Mouse (Mus musculus) liver, embryonic 13.5 days (tissue): ENCODE results near the gene Cd247. TPM values are rescaled to one million over a fixed set of nuclear protein-coding genes. Genes with fewer than 3 reads are reported as not detected.
"Not testable (repeated sequence)": the region's sequence is repeated elsewhere in the genome, so short reads cannot be mapped to it uniquely, and the experiment has no call there.

Experiments
- ATAC-seq: fragments of 200-750 bp; cut with Nextera tagmentation; 2 replicates; pipeline ENCODE4 v1.8.0; 2017; ENCODE audit warnings: low read depth, mild to moderate bottlenecking, moderate number of reproducible peaks, moderate library complexity
- DNase-seq: peaks from one replicate; pipeline ENCODE4 v3.0.0; 2022
- H3K27ac ChIP-seq: fragments of 300-500 bp; sonication (generic); 2 replicates; pipeline ENCODE4 v1.5.1; 2015; ENCODE audit warnings: moderate library complexity, mild to moderate bottlenecking, inconsistent platforms
- H3K27me3 ChIP-seq: fragments of 300-500 bp; sonication (generic); 2 replicates; pipeline ENCODE4 v1.6.1; 2015; ENCODE audit warnings: mild to moderate bottlenecking, inconsistent platforms
- H3K36me3 ChIP-seq: fragments of 300-500 bp; sonication (generic); 2 replicates; pipeline ENCODE4 v1.6.1; 2015; ENCODE audit warnings: mild to moderate bottlenecking, inconsistent platforms
- H3K4me1 ChIP-seq: fragments of 300-500 bp; sonication (generic); replicated peaks from 2 replicates; pipeline ENCODE4 v1.6.1; 2015; ENCODE audit warnings: inconsistent platforms
- H3K4me2 ChIP-seq: fragments of 300-500 bp; sonication (generic); 2 replicates; pipeline ENCODE4 v1.6.1; 2015; ENCODE audit warnings: inconsistent platforms, mild to moderate bottlenecking, moderate library complexity
- H3K4me3 ChIP-seq: fragments of 300-500 bp; sonication (generic); replicated peaks from 2 replicates; pipeline ENCODE4 v1.5.1; 2015; ENCODE audit warnings: mild to moderate bottlenecking, inconsistent platforms
- H3K9ac ChIP-seq: fragments of 300-500 bp; sonication (generic); 2 replicates; pipeline ENCODE4 v1.6.1; 2015; ENCODE audit warnings: mild to moderate bottlenecking, inconsistent platforms
- H3K9me3 ChIP-seq: fragments of 300-500 bp; sonication (generic); replicated peaks from 2 replicates; pipeline ENCODE4 v1.6.1; 2016; ENCODE audit warnings: inconsistent platforms
- WGBS: fragments of 180-500 bp; shearing (Covaris S2); methylation state at CpG from one replicate; pipeline ENCODE4 v1.1.7; 2015; ENCODE audit not compliant: insufficient replicate concordance; 5-methylcytosine and 5-hydroxymethylcytosine counted together
- polyA plus RNA-seq: library from polyadenylated mRNA; unstranded; fragments of >200 nt; fragmentation: Nextera tagmentation; extraction: Ambion mirVana; gene quantifications from 2 replicates; pipeline ENCODE4 v1.2.1, GENCODE M21; 2015

Cd247 gene
- 0.09 and 0.30 TPM in 2 replicates for polyA plus RNA-seq

GRCm38 (mm10) chr1:165788511-165788910, at the start of gene Cd247:
Gene Cd247, plus strand, starts transcription at chr1:165788681.
- 76% methylated on average over 8 of the region's 8 CpGs for WGBS
- H3K36me3 ChIP-seq = no peaks in the 10 kb centered on the region
- DNase-seq = no peak
- H3K27me3 ChIP-seq = no peaks in the 10 kb centered on the region
- H3K27ac ChIP-seq = no peak within 1 kb of the TSS
- no peak within 1 kb of the TSS for H3K9ac ChIP-seq
- no peak within 1 kb of the TSS for H3K4me3 ChIP-seq
- 0 out of 2 replicates have a peak, but pooled peaks cover 6% of the 10 kb centered on the region for H3K4me1 ChIP-seq
- no peak for ATAC-seq
- H3K9me3 ChIP-seq = no peaks in the 10 kb centered on the region
- H3K4me2 ChIP-seq = no peak within 1 kb of the TSS

- ATAC-seq (no peak), DNase-seq (no peak)
- Histone ChIP-seq H3K36me3 (no peaks in the 10 kb centered on the region), H3K9me3 (no peaks in the 10 kb centered on the region), H3K27ac (no peak overlapping the region), H3K4me1 (peaks cover 12% of the 10 kb centered on the region; the same call in 1 of the 2 replicates), H3K9ac (no peak overlapping the region), H3K4me3 (no peak overlapping the region), H3K27me3 (no peaks in the 10 kb centered on the region), H3K4me2 (no peak overlapping the region)
- WGBS = 67% methylated on average over 1 of the region's 1 CpGs
Measured at GRCm38 (mm10) chr1:165738985-165739384, 49.5 kb upstream of the Cd247 start.

GRCm38 (mm10) chr1:165741989-165742388, 46.5 kb upstream of the Cd247 start:
- 70% methylated on average over 8 of the region's 8 CpGs for WGBS
- Histone ChIP-seq H3K9ac (no peak overlapping the region), H3K27ac (no peak overlapping the region), H3K27me3 (no peaks in the 10 kb centered on the region), H3K9me3 (no peaks in the 10 kb centered on the region), H3K36me3 (no peaks in the 10 kb centered on the region), H3K4me3 (no peak overlapping the region), H3K4me1 (no peaks in the 10 kb centered on the region), H3K4me2 (no peak overlapping the region)
- DNase-seq (no peak), ATAC-seq (no peak)

- ATAC-seq (no peak), DNase-seq (no peak)
- Histone ChIP-seq H3K9ac (no peak overlapping the region), H3K4me1 (peaks cover 10% of the 10 kb centered on the region; the same call in 1 of the 2 replicates), H3K4me3 (no peak overlapping the region), H3K9me3 (no peaks in the 10 kb centered on the region), H3K4me2 (no peak overlapping the region), H3K27ac (no peak overlapping the region), H3K36me3 (no peaks in the 10 kb centered on the region), H3K27me3 (0 out of 2 replicates have a peak, but pooled peaks cover 3% of the 10 kb centered on the region)
- 46% methylated on average over 11 of the region's 11 CpGs for WGBS
Measured at GRCm38 (mm10) chr1:165748053-165748452, 40.4 kb upstream of the Cd247 start.

GRCm38 (mm10) chr1:165751142-165751541, 37.3 kb upstream of the Cd247 start:
- ATAC-seq (no peak), DNase-seq (no peak)
- no peaks in the 10 kb centered on the region for H3K9me3 ChIP-seq
- no peak overlapping the region for H3K9ac ChIP-seq
- no peaks in the 10 kb centered on the region for H3K36me3 ChIP-seq
- no peak overlapping the region for H3K4me2 ChIP-seq
- no peak overlapping the region for H3K4me3 ChIP-seq
- 0 out of 2 replicates have a peak, but pooled peaks cover 3% of the 10 kb centered on the region for H3K27me3 ChIP-seq
- peaks cover 10% of the 10 kb centered on the region; the same call in 1 of the 2 replicates for H3K4me1 ChIP-seq
- H3K27ac ChIP-seq = no peak overlapping the region

- no peaks in the 10 kb centered on the region for H3K36me3 ChIP-seq
- DNase-seq = no peak
- no peak overlapping the region for H3K4me2 ChIP-seq
Measured at GRCm38 (mm10) chr1:165751838-165752237, 36.6 kb upstream of the Cd247 start.

GRCm38 (mm10) chr1:165754205-165754604, 34.3 kb upstream of the Cd247 start:
- Histone ChIP-seq H3K36me3 (no peaks in the 10 kb centered on the region), H3K27ac (no peak overlapping the region), H3K4me1 (peaks cover 10% of the 10 kb centered on the region; the same call in 1 of the 2 replicates), H3K27me3 (no peaks in the 10 kb centered on the region), H3K9ac (no peak overlapping the region), H3K4me3 (no peak overlapping the region), H3K4me2 (no peak overlapping the region), H3K9me3 (no peaks in the 10 kb centered on the region)
- DNase-seq = no peak
- ATAC-seq = no peak
- 81% methylated on average over 6 of the region's 6 CpGs for WGBS

More at GRCm38 (mm10) chr1:165751838-165752237, 36.6 kb upstream of the Cd247 start:
- no peak overlapping the region for H3K4me3 ChIP-seq
- peaks cover 10% of the 10 kb centered on the region; the same call in 1 of the 2 replicates for H3K4me1 ChIP-seq
- no peak overlapping the region for H3K27ac ChIP-seq
- H3K9ac ChIP-seq = no peak overlapping the region
- WGBS = 65% methylated on average over 5 of the region's 5 CpGs
- no peaks in the 10 kb centered on the region for H3K9me3 ChIP-seq
- no peak for ATAC-seq
- 0 out of 2 replicates have a peak, but pooled peaks cover 3% of the 10 kb centered on the region for H3K27me3 ChIP-seq

GRCm38 (mm10) chr1:165755194-165755593, 33.3 kb upstream of the Cd247 start:
- Histone ChIP-seq H3K36me3 (no peaks in the 10 kb centered on the region), H3K4me1 (peaks cover 10% of the 10 kb centered on the region; the same call in 1 of the 2 replicates), H3K27ac (no peak overlapping the region), H3K4me2 (no peak overlapping the region), H3K4me3 (no peak overlapping the region), H3K9ac (no peak overlapping the region), H3K9me3 (no peaks in the 10 kb centered on the region), H3K27me3 (no peaks in the 10 kb centered on the region)
- ATAC-seq (no peak), DNase-seq (no peak)
- WGBS = 36% methylated on average over 4 of the region's 4 CpGs

GRCm38 (mm10) chr1:165761522-165762305, 26.8 kb upstream of the Cd247 start:
- Histone ChIP-seq H3K27ac (no peak overlapping the region), H3K9me3 (no peaks in the 10 kb centered on the region), H3K36me3 (peaks cover 8% of the 10 kb centered on the region), H3K4me1 (peaks cover 39% of the 10 kb centered on the region), H3K4me3 (no peak overlapping the region), H3K4me2 (no peak overlapping the region), H3K27me3 (no peaks in the 10 kb centered on the region), H3K9ac (no peak overlapping the region)
- ATAC-seq = no peak
- 66% methylated on average over 3 of the region's 3 CpGs for WGBS
- DNase-seq = no peak

- H3K27ac ChIP-seq, H3K27me3 ChIP-seq, H3K9me3 ChIP-seq, DNase-seq, ATAC-seq: not testable (repeated sequence)
- H3K9ac ChIP-seq = peak overlapping the region; percentile 42; the same call in 1 of the 2 replicates
- H3K4me2 ChIP-seq = peak overlapping the region; percentile 89
- H3K36me3 ChIP-seq = peaks cover 15% of the 10 kb centered on the region
- H3K4me3 ChIP-seq = peak overlapping the region; percentile 94; the same call in 1 of the 2 replicates
- 31% methylated on average over 2 of the region's 2 CpGs for WGBS
- H3K4me1 ChIP-seq = peaks cover 47% of the 10 kb centered on the region
Measured at GRCm38 (mm10) chr1:165762498-165762897, 26.0 kb upstream of the Cd247 start.

- H3K9me3 ChIP-seq = no peaks in the 10 kb centered on the region
- H3K9ac ChIP-seq = peak overlapping the region; percentile 61
- peaks cover 51% of the 10 kb centered on the region for H3K4me1 ChIP-seq
- H3K36me3 ChIP-seq = peaks cover 15% of the 10 kb centered on the region
- ATAC-seq = no peak
- no peaks in the 10 kb centered on the region for H3K27me3 ChIP-seq
- whole genome bisulfite sequencing = 12% methylated on average over 14 of the region's 14 CpGs
- peak overlapping the region; percentile 94 for H3K4me3 ChIP-seq
- no peak for DNase-seq
- peak overlapping the region; percentile 97 for H3K27ac ChIP-seq
- peak overlapping the region; percentile 89 for H3K4me2 ChIP-seq
Measured at GRCm38 (mm10) chr1:165762914-165763634, 25.4 kb upstream of the Cd247 start.
